8 mouse cellular contexts compared by ENCODE assay signal in genomic region chr3:134629166-134630134, GRCm38 (mm10).
DNase-seq lines count a peak whose midpoint lies in the region; ATAC-seq and TF ChIP-seq lines count a peak whose summit lies in the region.

No protein-coding gene starts in this region.

- no peak overlapping the region for H3K9ac ChIP-seq in hindbrain, embryonic 11.5 days (ENCODE audit: low read depth, low read length)
- peak overlapping the region; percentile 39 for H3K9ac ChIP-seq in midbrain, embryonic 15.5 days

- no peaks in the 10 kb centered on the region for H3K9me3 ChIP-seq in hindbrain, embryonic 11.5 days (ENCODE audit: control insufficient read depth, low read length)
- H3K9me3 ChIP-seq in midbrain, embryonic 15.5 days = no peaks in the 10 kb centered on the region

- peak; percentile 34 to 80 for DNase-seq in adrenal gland, adult (ENCODE audit: inconsistent age in 2 of 2, low spot score in 1 of 2)
- DNase-seq in adrenal gland, postnatal 4 days (ENCODE audit: low spot score in 2 of 2) = no peak
- DNase-seq in ES-CJ7 (ENCODE audit: low read depth, low spot score) = peak; percentile 7
- DNase-seq in hindbrain, embryonic 11.5 days (ENCODE audit: low spot score) = peak; percentile 69
- peak; percentile 31 to 33 for DNase-seq in left cerebral cortex, postnatal 10 days (ENCODE audit: extremely low spot score in 1 of 2, low spot score in 2 of 2)

- TF ChIP-seq CTCF in embryonic fibroblast, embryonic 13.5 days (IDR thresholded peaks at IDR 0.05; ENCODE audit: borderline replicate concordance, insufficient read depth, low read length) = peak; percentile 66; the same call in 1 of the 2 replicates

- no peaks in the 10 kb centered on the region for H3K27me3 ChIP-seq in hindbrain, embryonic 11.5 days (ENCODE audit: control insufficient read depth, insufficient read depth, low read length)
- H3K27me3 ChIP-seq in midbrain, embryonic 15.5 days (replicated peaks) = no peaks in the 10 kb centered on the region

- peak overlapping the region; percentile 61; the same call in 1 of the 2 replicates for H3K27ac ChIP-seq in embryonic fibroblast, embryonic 13.5 days (ENCODE audit: insufficient read depth, low read length)
- no peak overlapping the region for H3K27ac ChIP-seq in hindbrain, embryonic 11.5 days (ENCODE audit: low read depth, low read length)
- H3K27ac ChIP-seq in midbrain, embryonic 15.5 days = peak overlapping the region; percentile 83

- intact Hi-C loops in left cerebral cortex, postnatal 10 days (cut with DNase I) = loop anchor here (5.0 to 10.0 kb wide), 2 partner anchors 752 to 1515 kb away; no protein-coding TSS in a partner anchor

- no peaks in the 10 kb centered on the region for H3K36me3 ChIP-seq in hindbrain, embryonic 11.5 days (ENCODE audit: control insufficient read depth, insufficient read depth, low read length)
- H3K36me3 ChIP-seq in midbrain, embryonic 15.5 days (replicated peaks) = no peaks in the 10 kb centered on the region

- H3K4me3 ChIP-seq in embryonic fibroblast, embryonic 13.5 days (ENCODE audit: insufficient read depth, low read length) = peak overlapping the region; percentile 34
- H3K4me3 ChIP-seq in hindbrain, embryonic 11.5 days (ENCODE audit: low read depth, low read length) = no peak overlapping the region
- peak overlapping the region; percentile 29 for H3K4me3 ChIP-seq in midbrain, embryonic 15.5 days

- no peak for TF ChIP-seq POLR2A in embryonic fibroblast, embryonic 13.5 days (IDR thresholded peaks at IDR 0.05; ENCODE audit: low read depth, low read length)

- H3K4me2 ChIP-seq in hindbrain, embryonic 11.5 days (replicated peaks; ENCODE audit: low read depth, low read length) = 0 out of 2 replicates have a peak overlapping the region, but pooled peaks have one; percentile 2
- H3K4me2 ChIP-seq in midbrain, embryonic 15.5 days = peak overlapping the region; percentile 48

- ATAC-seq in hindbrain, embryonic 11.5 days (ENCODE audit: low FRiP score) = peak; percentile 80
- ATAC-seq in midbrain, embryonic 15.5 days (replicated peaks) = peak; percentile 92
- no peak for ATAC-seq in monocyte, adult 5-6 weeks (replicated peaks; ENCODE audit: insufficient number of reproducible peaks, low FRiP score, low TSS enrichment, poor library complexity, severe bottlenecking)

- 46% methylated on average over 16 of the region's 16 CpGs for WGBS in hindbrain, embryonic 11.5 days
- 23% methylated on average over 16 of the region's 16 CpGs for WGBS in midbrain, embryonic 15.5 days

- no peaks in the 10 kb centered on the region for H3K4me1 ChIP-seq in embryonic fibroblast, embryonic 13.5 days (ENCODE audit: control insufficient read depth, insufficient read depth, low read length)
- H3K4me1 ChIP-seq in hindbrain, embryonic 11.5 days (replicated peaks; ENCODE audit: control insufficient read depth, insufficient read depth, low read length) = no peaks in the 10 kb centered on the region
- 0 out of 2 replicates have a peak, but pooled peaks cover 5% of the 10 kb centered on the region for H3K4me1 ChIP-seq in midbrain, embryonic 15.5 days

Comparison
In these comparisons a context has a peak if more than half of its experiments do, and no peak if none do; other contexts are left out.
1. DNase-seq: peak in adrenal gland, adult (2 of 2), ES-CJ7 (single experiment), hindbrain, embryonic 11.5 days (single experiment) and left cerebral cortex, postnatal 10 days (2 of 2); none in adrenal gland, postnatal 4 days (0 of 2).